Mouse (Mus musculus): ENCODE data around the gene Akr1c19. TPM values are rescaled to one million over a fixed set of nuclear protein-coding genes. Genes with fewer than 3 reads are reported as not detected.

The Akr1c19 gene
- polyA plus RNA-seq, 1 experiment from 2014 or later = 7.5 TPM

DNA sequence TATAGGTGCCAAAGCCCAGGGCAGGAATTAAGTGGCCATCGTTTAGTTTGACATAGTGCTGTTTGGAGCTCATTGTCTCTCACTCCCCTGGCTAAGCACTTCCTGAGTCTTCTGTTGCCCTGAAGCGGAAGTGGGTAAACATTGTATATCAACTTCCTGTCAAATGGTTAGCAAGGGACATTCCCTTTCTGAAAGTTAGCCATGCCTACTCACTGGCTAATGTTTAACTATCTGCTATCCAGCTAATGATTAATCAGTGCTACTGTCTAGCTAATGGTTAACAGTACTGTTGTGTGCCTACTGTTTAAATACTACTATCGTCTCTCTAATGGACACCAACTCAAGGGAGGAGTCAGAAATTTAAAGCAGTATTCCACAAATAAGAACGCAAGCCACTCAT lies 50.8 kb downstream of the Akr1c19 start, which contains the start of gene Akr1c12:
Gene Akr1c12, minus strand, starts transcription at position 150 of the 400 bp plus-strand sequence.
- no peak within 1 kb of the TSS for H3K4me3 ChIP-seq
- no peak within 1 kb of the TSS for H3K4me2 ChIP-seq
- H3K27me3 ChIP-seq = no peaks in the 10 kb centered on the region
- H3K27ac ChIP-seq (replicated peaks) = no peak within 1 kb of the TSS
- WGBS = 65% methylated on average over 4 of the region's 4 CpGs
- H3K4me1 ChIP-seq (replicated peaks) = no peaks in the 10 kb centered on the region
- H3K9ac ChIP-seq = no peak within 1 kb of the TSS
- no peak for ATAC-seq (ENCODE audit: low FRiP score, low read depth)
- no peaks in the 10 kb centered on the region for H3K9me3 ChIP-seq
- no peaks in the 10 kb centered on the region for H3K36me3 ChIP-seq

DNA sequence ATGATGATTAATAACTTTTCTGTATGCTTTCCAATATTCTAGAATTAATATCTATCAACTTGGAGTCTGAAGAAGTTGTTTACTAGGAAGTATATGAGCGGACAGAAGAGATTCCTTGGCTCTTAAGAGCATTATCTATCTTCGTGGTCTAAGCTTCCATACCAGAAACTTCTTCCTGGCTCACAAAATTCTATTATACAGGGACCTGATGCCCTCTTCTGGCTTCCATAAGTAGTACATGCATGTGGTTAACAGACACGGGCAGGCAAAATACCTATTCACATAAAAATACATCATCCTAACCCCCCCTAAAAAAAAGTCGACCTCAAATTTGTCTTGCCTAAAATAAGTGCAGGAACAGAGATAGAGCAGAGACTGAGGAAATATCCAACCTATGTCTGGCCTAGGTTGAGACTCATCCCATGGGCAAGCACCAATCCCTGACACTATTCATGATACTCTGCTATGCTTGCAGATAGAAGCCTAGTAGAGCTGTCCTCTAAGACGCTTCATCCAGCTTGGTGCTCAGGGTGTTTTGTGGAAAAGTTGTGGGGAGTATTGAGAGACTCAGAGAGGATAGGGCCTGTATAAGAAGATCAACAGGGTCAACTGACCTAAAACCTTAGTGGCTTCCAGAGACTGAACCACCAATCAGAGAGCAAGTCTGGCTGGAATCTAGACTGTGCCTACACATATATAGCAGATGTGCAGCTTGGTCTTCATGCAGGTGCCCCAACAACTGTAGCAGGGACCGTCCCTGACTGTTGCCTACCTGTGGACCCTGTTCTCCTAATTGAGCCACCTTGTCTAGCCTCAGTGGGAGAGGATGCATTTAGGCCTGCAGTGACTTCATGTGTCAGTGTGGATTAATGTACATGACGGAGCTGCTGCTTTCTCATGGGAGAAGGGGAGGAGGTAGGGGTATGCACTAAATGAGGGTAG lies 53.2 kb downstream of the Akr1c19 start:
- Histone ChIP-seq H3K27ac (replicated peaks) (no peak overlapping the region), H3K4me3 (no peak overlapping the region), H3K9me3 (no peaks in the 10 kb centered on the region), H3K4me1 (replicated peaks) (no peaks in the 10 kb centered on the region), H3K9ac (no peak overlapping the region), H3K36me3 (no peaks in the 10 kb centered on the region), H3K4me2 (no peak overlapping the region), H3K27me3 (no peaks in the 10 kb centered on the region)
- peak; percentile 86 for ATAC-seq (ENCODE audit: low FRiP score, low read depth)
- WGBS = 37% methylated on average over 7 of the region's 7 CpGs

DNA sequence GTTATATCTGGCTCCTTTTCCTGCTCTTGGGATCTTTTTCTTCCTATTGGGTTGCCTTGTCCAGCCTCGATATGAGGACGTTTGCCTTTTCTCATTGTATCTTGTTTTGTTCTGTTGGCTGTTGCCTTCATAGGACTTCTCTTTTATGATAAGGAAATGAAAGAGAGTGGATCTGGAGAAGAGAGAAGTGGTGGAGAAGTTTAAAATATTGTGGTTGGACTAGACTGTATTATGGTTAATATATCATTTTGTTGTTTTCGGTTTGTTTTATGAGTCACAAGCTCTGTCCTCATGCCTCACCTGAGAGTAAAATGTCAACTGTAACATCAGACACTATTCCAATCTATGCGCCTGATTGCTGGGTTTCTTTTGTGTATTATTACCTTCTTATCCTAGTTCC lies 68.5 kb downstream of the Akr1c19 start:
- Histone ChIP-seq H3K4me1 (replicated peaks) (no peaks in the 10 kb centered on the region), H3K27ac (replicated peaks) (no peak overlapping the region), H3K9me3 (no peaks in the 10 kb centered on the region), H3K4me3 (no peak overlapping the region), H3K4me2 (no peak overlapping the region), H3K9ac (no peak overlapping the region), H3K27me3 (no peaks in the 10 kb centered on the region), H3K36me3 (no peaks in the 10 kb centered on the region)
- 95% methylated on average over 4 of the region's 4 CpGs for WGBS
- ATAC-seq (ENCODE audit: low FRiP score, low read depth) = no peak

Other genes starting within 250 kb of the Akr1c19 start
- 0.75 and 0.92 TPM in 2 replicates for gene Akr1c14, start 179.7 kb upstream of the Akr1c19 start, polyA plus RNA-seq (2015; fragmentation: Nextera tagmentation; extraction: Ambion mirVana)
- not detected in 2 replicates for gene Akr1c18, start 78.0 kb upstream of the Akr1c19 start, polyA plus RNA-seq (2015; fragmentation: Nextera tagmentation; extraction: Ambion mirVana)
- gene Akr1c13, start 37.5 kb upstream of the Akr1c19 start, polyA plus RNA-seq (2015; fragmentation: Nextera tagmentation; extraction: Ambion mirVana) = 3.7 TPM in 2 replicates
- gene Akr1c12, start 50.7 kb downstream of the Akr1c19 start, polyA plus RNA-seq (2015; fragmentation: Nextera tagmentation; extraction: Ambion mirVana) = 0.22 and 0.25 TPM in 2 replicates
- gene Akr1c6, start 205.6 kb downstream of the Akr1c19 start, polyA plus RNA-seq (2015; fragmentation: Nextera tagmentation; extraction: Ambion mirVana) = not detected in 2 replicates

Data from hindbrain, embryonic 15.5 days (tissue).